28 mouse cellular contexts compared by ENCODE assay signal in genomic region chr1:35752636-35753035, GRCm38 (mm10).
"Had no signal": no experiment of that assay in that cellular context is flagged by ENCODE, and none has a peak within 500 bp of the region (broad histone marks: within the 10 kb centered on the region; RNA-seq: fewer than 3 reads in every experiment).

No protein-coding gene starts in this region.

- DNase-seq: cerebellum, adult 2 months; cerebellum, adult 8-10 months; cerebellum, adult 9-10 months; cerebellum, adult 9-11 months; cerebellum, postnatal 10 days; cerebellum, postnatal 14 days; cerebellum, postnatal 25 days; cerebellum, postnatal 36 days; embryo, embryonic 11 days; forebrain, postnatal 0 days; gastrocnemius, adult 2 months; gastrocnemius, postnatal 10 days; gastrocnemius, postnatal 14 days; gastrocnemius, postnatal 25 days; gastrocnemius, postnatal 36 days; heart, adult 18-20 months; heart, adult 2 months had no signal

- H3K27ac ChIP-seq: embryonic facial prominence, embryonic 10.5 days; embryonic facial prominence, embryonic 12.5 days; embryonic facial prominence, embryonic 13.5 days; embryonic facial prominence, embryonic 15.5 days; forebrain, embryonic 10.5 days; forebrain, embryonic 12.5 days; forebrain, embryonic 13.5 days; forebrain, embryonic 15.5 days; gastrocnemius, adult 2 months; heart, adult 2 months had no signal

- ATAC-seq: forebrain, embryonic 13.5 days; forebrain, embryonic 14.5 days; forebrain, embryonic 15.5 days; forebrain, embryonic 16.5 days; forebrain, postnatal 0 days had no signal

- H3K9ac ChIP-seq: embryonic facial prominence, embryonic 12.5 days; embryonic facial prominence, embryonic 13.5 days; embryonic facial prominence, embryonic 15.5 days; forebrain, embryonic 12.5 days; forebrain, embryonic 13.5 days; forebrain, embryonic 15.5 days; forebrain, postnatal 0 days had no signal

- H3K27me3 ChIP-seq: embryonic facial prominence, embryonic 12.5 days; embryonic facial prominence, embryonic 13.5 days; embryonic facial prominence, embryonic 15.5 days; forebrain, embryonic 15.5 days had no signal

- H3K4me1 ChIP-seq: embryonic facial prominence, embryonic 12.5 days; embryonic facial prominence, embryonic 13.5 days; embryonic facial prominence, embryonic 15.5 days had no signal

- H3K4me2 ChIP-seq: embryonic facial prominence, embryonic 12.5 days; embryonic facial prominence, embryonic 13.5 days; embryonic facial prominence, embryonic 15.5 days; forebrain, embryonic 12.5 days; forebrain, embryonic 13.5 days; forebrain, embryonic 15.5 days had no signal

- H3K4me3 ChIP-seq: embryonic facial prominence, embryonic 10.5 days; embryonic facial prominence, embryonic 12.5 days; embryonic facial prominence, embryonic 13.5 days; embryonic facial prominence, embryonic 15.5 days; erythroblast, embryonic 14.5 days; forebrain, embryonic 10.5 days; forebrain, embryonic 12.5 days; forebrain, embryonic 13.5 days; forebrain, embryonic 15.5 days; gastrocnemius, adult 2 months; heart, adult 2 months had no signal

- H3K9me3 ChIP-seq: embryonic facial prominence, embryonic 10.5 days; embryonic facial prominence, embryonic 12.5 days; embryonic facial prominence, embryonic 13.5 days; embryonic facial prominence, embryonic 15.5 days; forebrain, embryonic 10.5 days; forebrain, embryonic 12.5 days; forebrain, embryonic 13.5 days; forebrain, embryonic 15.5 days had no signal

- H3K36me3 ChIP-seq: embryonic facial prominence, embryonic 10.5 days; embryonic facial prominence, embryonic 12.5 days; embryonic facial prominence, embryonic 13.5 days; embryonic facial prominence, embryonic 15.5 days; forebrain, embryonic 10.5 days; forebrain, embryonic 12.5 days; forebrain, embryonic 15.5 days had no signal
